Mouse (Mus musculus) hindbrain, embryonic 11.5 days (tissue): ENCODE results near the gene Opcml. TPM values are rescaled to one million over a fixed set of nuclear protein-coding genes. Genes with fewer than 3 reads are reported as not detected.

Experiments used
- ATAC-seq: fragments of 200-750 bp; cut with Nextera tagmentation; 2 replicates; pipeline ENCODE4 v1.8.0; 2017; ENCODE audit warnings: mild to moderate bottlenecking, moderate TSS enrichment, moderate library complexity; ENCODE audit not compliant: low FRiP score
- DNase-seq: peaks from one replicate; pipeline ENCODE4 v3.0.0-alpha.2; 2015; ENCODE audit warnings: low spot score
- H3K27ac ChIP-seq: fragments of 300-500 bp; sonication (generic); 2 replicates; pipeline ENCODE4 v1.5.1; 2014; ENCODE audit warnings: mild to moderate bottlenecking, low read depth, low read length
- H3K27me3 ChIP-seq: fragments of 300-500 bp; sonication (generic); 2 replicates; pipeline ENCODE4 v1.6.1; 2014; ENCODE audit warnings: mild to moderate bottlenecking, low read length, moderate library complexity, mixed read lengths; ENCODE audit not compliant: control insufficient read depth, insufficient read depth
- H3K36me3 ChIP-seq: fragments of 300-500 bp; sonication (generic); 2 replicates; pipeline ENCODE4 v1.6.1; 2014; ENCODE audit warnings: mild to moderate bottlenecking, low read length, moderate library complexity, mixed read lengths; ENCODE audit not compliant: control insufficient read depth, insufficient read depth
- H3K4me1 ChIP-seq: fragments of 300-500 bp; sonication (generic); replicated peaks from 2 replicates; pipeline ENCODE4 v1.6.1; 2014; ENCODE audit warnings: low read length, mixed read lengths; ENCODE audit not compliant: control insufficient read depth, insufficient read depth
- H3K4me2 ChIP-seq: fragments of 300-500 bp; sonication (generic); replicated peaks from 2 replicates; pipeline ENCODE4 v1.6.1; 2014; ENCODE audit warnings: mild to moderate bottlenecking, low read depth, low read length
- H3K4me3 ChIP-seq: fragments of 300-500 bp; sonication (generic); 2 replicates; pipeline ENCODE4 v1.5.1; 2014; ENCODE audit warnings: low read depth, low read length
- H3K9ac ChIP-seq: fragments of 300-500 bp; sonication (generic); 2 replicates; pipeline ENCODE4 v1.6.1; 2014; ENCODE audit warnings: low read depth, low read length
- H3K9me3 ChIP-seq: fragments of 300-500 bp; sonication (generic); 2 replicates; pipeline ENCODE4 v1.6.1; 2016; ENCODE audit warnings: low read length; ENCODE audit not compliant: control insufficient read depth
- whole genome bisulfite sequencing: fragments of 180-500 bp; shearing (Covaris S2); extraction: QIAGEN DNeasy Blood & Tissue Kit; methylation state at CpG from one replicate; pipeline ENCODE4 v1.1.7; 2014; 5-methylcytosine and 5-hydroxymethylcytosine counted together
- polyA plus RNA-seq: library from polyadenylated mRNA; unstranded; fragments of >200 nt; fragmentation: Nextera tagmentation; extraction: Ambion mirVana; gene quantifications from 2 replicates; pipeline ENCODE4 v1.2.1, GENCODE M21; 2014

Opcml gene
- polyA plus RNA-seq, 1 experiment from 2014 or later: 5.7 TPM

DNA sequence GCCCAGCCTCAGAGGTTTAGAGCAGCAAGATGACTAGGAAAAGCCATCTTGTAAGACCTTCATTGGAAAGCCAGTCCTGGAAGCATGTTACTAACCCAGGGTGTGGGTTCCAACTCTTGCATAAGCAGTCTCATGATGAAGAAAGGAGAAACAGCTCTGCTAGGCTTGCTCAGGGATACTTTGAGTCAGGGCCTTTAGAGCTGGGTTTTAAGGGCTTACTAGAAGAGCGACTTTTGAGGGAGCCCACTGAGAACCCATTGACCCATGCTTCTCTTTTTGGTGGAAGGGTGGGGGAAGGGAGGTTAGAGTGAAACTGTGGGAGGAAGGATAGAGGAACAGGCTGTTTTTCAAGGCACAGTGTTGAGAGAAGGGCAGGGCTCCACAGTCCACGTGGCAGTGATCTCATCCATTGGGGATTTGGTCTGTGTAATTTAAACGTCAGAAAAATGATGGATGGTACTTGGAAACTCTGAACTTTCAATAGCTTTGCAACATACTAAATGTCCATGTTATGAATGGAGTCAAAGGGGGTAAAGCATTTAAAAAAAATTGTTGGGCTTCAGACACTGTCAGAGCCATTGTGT is 22.7 kb downstream of the Opcml start:
- H3K9me3 ChIP-seq: no peaks in the 10 kb centered on the region
- H3K27ac ChIP-seq: no peak overlapping the region
- H3K36me3 ChIP-seq: no peaks in the 10 kb centered on the region
- no peak overlapping the region for H3K4me3 ChIP-seq
- H3K9ac ChIP-seq: no peak overlapping the region
- H3K4me1 ChIP-seq: no peaks in the 10 kb centered on the region
- H3K4me2 ChIP-seq: no peak overlapping the region
- WGBS: 35% methylated on average over 3 of the region's 3 CpGs
- no peaks in the 10 kb centered on the region for H3K27me3 ChIP-seq
- DNase-seq (peak; percentile 27), ATAC-seq (no peak)

DNA sequence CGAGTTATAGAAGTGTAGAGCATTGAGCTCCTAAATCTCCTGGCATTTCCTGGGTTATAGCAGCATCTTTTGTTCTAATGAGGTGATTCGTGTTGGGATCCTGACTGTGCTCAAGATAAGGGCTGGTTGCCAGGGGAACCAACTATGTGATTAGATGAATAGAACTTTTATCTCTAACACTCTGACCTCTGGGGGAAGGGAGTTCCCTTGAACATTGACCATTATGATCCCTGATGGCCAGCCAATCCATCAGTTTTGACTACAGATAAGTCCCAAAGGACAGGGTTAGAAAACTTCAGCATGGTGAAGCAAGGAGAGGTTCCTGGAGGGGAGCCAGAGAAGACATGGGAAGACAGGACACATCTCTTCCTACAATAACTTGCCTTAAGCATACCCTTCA is 23.6 kb downstream of the Opcml start:
- WGBS: 42% methylated on average over 2 of the region's 2 CpGs

GRCm38 (mm10) chr9:27821197-27821596 is 30.6 kb downstream of the Opcml start:
- H3K36me3 ChIP-seq: no peaks in the 10 kb centered on the region
- no peaks in the 10 kb centered on the region for H3K27me3 ChIP-seq
- H3K4me3 ChIP-seq: no peak overlapping the region
- H3K4me1 ChIP-seq: no peaks in the 10 kb centered on the region
- H3K9me3 ChIP-seq: no peaks in the 10 kb centered on the region
- no peak overlapping the region for H3K9ac ChIP-seq
- no peak overlapping the region for H3K27ac ChIP-seq
- no peak for DNase-seq
- 67% methylated on average over 1 of the region's 1 CpGs for WGBS
- H3K4me2 ChIP-seq: no peak overlapping the region
- ATAC-seq: no peak

More for the DNA sequence above, 23.6 kb downstream of the Opcml start:
- no peak for ATAC-seq
- H3K36me3 ChIP-seq: no peaks in the 10 kb centered on the region
- H3K27ac ChIP-seq: no peak overlapping the region
- DNase-seq: no peak
- no peak overlapping the region for H3K4me3 ChIP-seq
- no peak overlapping the region for H3K4me2 ChIP-seq
- H3K9ac ChIP-seq: no peak overlapping the region
- H3K27me3 ChIP-seq: no peaks in the 10 kb centered on the region
- H3K4me1 ChIP-seq: no peaks in the 10 kb centered on the region
- H3K9me3 ChIP-seq: no peaks in the 10 kb centered on the region

GRCm38 (mm10) chr9:27822681-27823080 is 32.1 kb downstream of the Opcml start:
- Histone ChIP-seq H3K9ac (no peak overlapping the region), H3K27ac (no peak overlapping the region), H3K4me3 (no peak overlapping the region), H3K27me3 (no peaks in the 10 kb centered on the region), H3K9me3 (no peaks in the 10 kb centered on the region), H3K4me2 (no peak overlapping the region), H3K36me3 (no peaks in the 10 kb centered on the region), H3K4me1 (no peaks in the 10 kb centered on the region)
- DNase-seq (no peak), ATAC-seq (no peak)
- 90% methylated on average over 6 of the region's 6 CpGs for WGBS

DNA sequence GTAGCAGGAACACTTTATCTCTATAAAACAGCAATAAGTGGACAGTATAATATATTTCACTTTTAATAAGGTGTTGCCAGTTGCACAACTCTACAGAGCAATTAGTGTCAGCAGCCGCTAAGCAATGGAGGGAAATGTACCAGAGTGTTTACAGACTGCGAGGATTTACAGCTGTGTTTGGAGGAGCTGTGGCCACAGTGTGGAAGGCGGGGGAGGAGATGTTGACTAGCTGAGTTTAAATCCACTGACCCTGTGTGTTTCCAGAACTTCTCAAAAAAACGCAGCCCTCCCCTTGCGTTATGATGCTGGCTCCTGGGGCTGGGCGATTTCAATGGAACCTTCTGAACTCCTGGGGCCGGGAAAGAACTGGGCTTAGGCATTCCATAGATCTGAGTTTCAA is 33.8 kb downstream of the Opcml start:
- ATAC-seq (no peak), DNase-seq (no peak)
- Histone ChIP-seq H3K4me1 (no peaks in the 10 kb centered on the region), H3K4me2 (no peak overlapping the region), H3K9me3 (no peaks in the 10 kb centered on the region), H3K4me3 (no peak overlapping the region), H3K27me3 (no peaks in the 10 kb centered on the region), H3K36me3 (no peaks in the 10 kb centered on the region), H3K9ac (no peak overlapping the region), H3K27ac (no peak overlapping the region)
- WGBS: 85% methylated on average over 7 of the region's 7 CpGs

GRCm38 (mm10) chr9:27830519-27830918 is 39.9 kb downstream of the Opcml start:
- ATAC-seq (no peak), DNase-seq (no peak)
- no peaks in the 10 kb centered on the region for H3K36me3 ChIP-seq
- H3K27ac ChIP-seq: no peak overlapping the region
- no peaks in the 10 kb centered on the region for H3K27me3 ChIP-seq
- no peak overlapping the region for H3K4me3 ChIP-seq
- H3K9me3 ChIP-seq: no peaks in the 10 kb centered on the region
- WGBS: 59% methylated on average over 5 of the region's 5 CpGs
- H3K4me2 ChIP-seq: no peak overlapping the region
- H3K9ac ChIP-seq: no peak overlapping the region
- 0 out of 2 replicates have a peak, but pooled peaks cover 2% of the 10 kb centered on the region for H3K4me1 ChIP-seq

DNA sequence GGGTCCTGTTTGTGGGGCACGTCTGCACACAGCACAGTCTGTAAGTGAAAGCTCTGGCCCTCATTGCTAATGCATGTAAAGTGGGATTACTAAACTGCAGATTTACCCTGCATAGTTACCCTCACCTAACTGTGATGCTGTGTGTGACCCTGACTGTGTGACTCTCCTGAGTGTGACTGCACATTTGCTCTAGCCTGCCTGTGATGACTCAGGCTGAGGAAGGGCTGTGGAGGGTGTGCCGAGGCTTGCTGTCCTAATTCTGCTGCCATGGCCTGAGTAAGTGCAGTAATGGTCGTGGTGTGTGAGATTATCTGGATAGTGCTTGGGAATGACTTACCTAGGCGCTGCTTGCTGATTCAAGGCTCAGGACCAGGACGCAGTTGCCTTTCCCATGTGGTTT is 52.2 kb downstream of the Opcml start:
- DNase-seq: no peak
- 81% methylated on average over 5 of the region's 5 CpGs for WGBS

DNA sequence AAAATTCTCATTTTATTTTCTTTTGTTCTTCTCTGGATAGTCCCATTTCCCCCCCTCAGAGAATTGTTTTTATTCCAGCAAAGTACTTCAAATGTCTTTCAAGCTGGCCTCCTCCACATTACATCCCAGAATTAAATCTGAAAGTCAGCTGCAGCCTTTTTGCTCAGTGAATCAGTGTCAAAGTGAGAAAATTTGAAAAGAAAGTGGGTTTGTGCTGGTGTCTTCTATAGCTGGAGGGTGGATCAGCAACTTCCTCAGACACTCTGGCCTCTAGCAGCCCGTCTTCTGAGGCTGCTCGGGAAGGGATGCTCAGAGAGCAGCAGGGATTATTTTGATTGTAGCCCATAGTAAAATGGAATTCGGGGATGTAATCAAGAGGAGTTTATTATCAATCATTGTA is 81.0 kb downstream of the Opcml start:
- no peak overlapping the region for H3K4me2 ChIP-seq
- no peak overlapping the region for H3K9ac ChIP-seq
- H3K4me3 ChIP-seq: no peak overlapping the region
- H3K27ac ChIP-seq: no peak overlapping the region
- no peaks in the 10 kb centered on the region for H3K4me1 ChIP-seq
- H3K27me3 ChIP-seq: no peaks in the 10 kb centered on the region
- no peaks in the 10 kb centered on the region for H3K36me3 ChIP-seq
- no peaks in the 10 kb centered on the region for H3K9me3 ChIP-seq
- ATAC-seq: no peak
- no peak for DNase-seq
- 81% methylated on average over 3 of the region's 3 CpGs for WGBS

More for the DNA sequence above, 52.2 kb downstream of the Opcml start:
- no peaks in the 10 kb centered on the region for H3K9me3 ChIP-seq
- no peaks in the 10 kb centered on the region for H3K27me3 ChIP-seq
- H3K9ac ChIP-seq: no peak overlapping the region
- H3K4me2 ChIP-seq: no peak overlapping the region
- no peaks in the 10 kb centered on the region for H3K36me3 ChIP-seq
- no peak for ATAC-seq
- H3K4me3 ChIP-seq: no peak overlapping the region
- no peaks in the 10 kb centered on the region for H3K4me1 ChIP-seq
- H3K27ac ChIP-seq: no peak overlapping the region

DNA sequence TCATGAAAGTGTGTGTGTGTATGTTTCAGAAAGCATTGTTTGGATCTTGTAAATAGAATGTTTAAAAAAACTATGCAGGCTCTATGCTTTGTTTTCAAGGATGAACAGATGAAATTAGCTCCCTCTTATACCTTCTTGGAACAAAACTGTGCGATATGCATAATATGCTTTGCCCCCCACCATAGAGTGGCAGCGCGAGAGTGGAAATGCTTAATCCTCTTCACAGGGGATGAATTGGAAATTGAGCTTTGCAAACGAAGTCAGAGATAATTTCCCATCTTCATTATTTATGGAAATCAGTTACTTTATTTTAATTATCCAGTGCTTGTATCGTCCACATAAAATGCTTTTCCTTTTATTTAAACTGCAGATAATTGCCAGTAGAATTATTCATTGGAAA is 99.1 kb downstream of the Opcml start:
- Histone ChIP-seq H3K4me3 (no peak overlapping the region), H3K9ac (no peak overlapping the region), H3K4me2 (no peak overlapping the region), H3K27ac (no peak overlapping the region), H3K36me3 (no peaks in the 10 kb centered on the region), H3K4me1 (no peaks in the 10 kb centered on the region), H3K9me3 (no peaks in the 10 kb centered on the region), H3K27me3 (no peaks in the 10 kb centered on the region)
- ATAC-seq: no peak
- WGBS: 83% methylated on average over 5 of the region's 5 CpGs
- DNase-seq: no peak
